Mouse (Mus musculus) liver, adult 10 weeks (tissue): ENCODE measurements around the gene Mfsd7a. TPM values are rescaled to one million over a fixed set of nuclear protein-coding genes. Genes with fewer than 3 reads are reported as not detected.

Experiments
- polyA plus RNA-seq: library from polyadenylated mRNA; stranded (reverse); fragments of 350-450 nt; fragmentation: Illumina TruSeq; extraction: RNeasy Lipid Tissue Mini Kit (QIAGEN cat#74804); gene quantifications from one replicate; pipeline ENCODE4 v1.2.3, GENCODE M21; 2014; ENCODE audit warnings: low read depth, low replicate concordance

Mfsd7a gene
- 0.93 TPM for polyA plus RNA-seq

GRCm38 (mm10) chr5:108448785-108449668 is at the start of gene Mfsd7a:
Gene Mfsd7a, minus strand, starts transcription at chr5:108448891.

GRCm38 (mm10) chr5:108461082-108462065 is 12.7 kb upstream of the Mfsd7a start, which contains the start of gene Pcgf3:
Gene Pcgf3, plus strand, starts transcription at chr5:108461232.

GRCm38 (mm10) chr5:108433804-108434587 is 14.7 kb downstream of the Mfsd7a start, which contains the start of gene Atp5k:
Gene Atp5k, minus strand, starts transcription at chr5:108434448.

Other genes starting within 250 kb of the Mfsd7a start
- 44.4 TPM for gene Dr1, start 180.0 kb downstream of the Mfsd7a start, polyA plus RNA-seq
- gene Pigg, start 136.3 kb downstream of the Mfsd7a start, polyA plus RNA-seq = 10.3 TPM
- gene Gm42517, start 81.0 kb downstream of the Mfsd7a start, polyA plus RNA-seq = not detected
- not detected for gene Pde6b, start 60.5 kb downstream of the Mfsd7a start, polyA plus RNA-seq
- 154 TPM for gene Atp5k, start 14.4 kb downstream of the Mfsd7a start, polyA plus RNA-seq
- 16.0 TPM for gene Pcgf3, start 12.3 kb upstream of the Mfsd7a start, polyA plus RNA-seq
- not detected for gene Cplx1, start 101.1 kb upstream of the Mfsd7a start, polyA plus RNA-seq
- 35.0 TPM for gene Gak, start 180.9 kb upstream of the Mfsd7a start, polyA plus RNA-seq
- gene Tmem175, start 180.9 kb upstream of the Mfsd7a start, polyA plus RNA-seq = 6.9 TPM
- 3.5 TPM for gene Idua, start 211.4 kb upstream of the Mfsd7a start, polyA plus RNA-seq
- gene Dgkq, start 220.8 kb upstream of the Mfsd7a start, polyA plus RNA-seq = 9.6 TPM
- gene Slc26a1, start 226.7 kb upstream of the Mfsd7a start, polyA plus RNA-seq = 29.2 TPM
- gene Fgfrl1, start 243.5 kb upstream of the Mfsd7a start, polyA plus RNA-seq = 4.1 TPM